Mouse (Mus musculus): ENCODE results near the gene Cfap45.

- TF ChIP-seq CTCF (IDR thresholded peaks at IDR 0.05; ENCODE audit: low read depth) = peak; percentile 80
- no peak for TF ChIP-seq EP300 (optimal IDR thresholded peaks at IDR 0.05)
These were observed 38.9 kb upstream of the Cfap45 start, which contains the start of gene Igsf9 for GRCm38 (mm10) chr1:172481540-172482280.

All from stomach, postnatal 0 days (tissue).